Mouse (Mus musculus): ENCODE results near the gene Usp13.

GRCm38 (mm10) chr3:32951382-32951781 is 134.0 kb downstream of the Usp13 start:
- TF ChIP-seq CTCF (IDR thresholded peaks at IDR 0.05; ENCODE audit: control insufficient read depth, insufficient read depth, insufficient replicate concordance, low read depth, low read length) (no peak), POLR2A (IDR thresholded peaks at IDR 0.05; ENCODE audit: control insufficient read depth, low read depth, low read length) (no peak)

All from testis, adult 2 months (tissue).